Mouse (Mus musculus): Measurements from ENCODE around the gene Vezt. TPM values are rescaled to one million over a fixed set of nuclear protein-coding genes. Genes with fewer than 3 reads are reported as not detected.

The Vezt gene
- total and polyA plus RNA-seq, 3 experiments, result 9.5 to 13.5 TPM; not detected in 1

DNA sequence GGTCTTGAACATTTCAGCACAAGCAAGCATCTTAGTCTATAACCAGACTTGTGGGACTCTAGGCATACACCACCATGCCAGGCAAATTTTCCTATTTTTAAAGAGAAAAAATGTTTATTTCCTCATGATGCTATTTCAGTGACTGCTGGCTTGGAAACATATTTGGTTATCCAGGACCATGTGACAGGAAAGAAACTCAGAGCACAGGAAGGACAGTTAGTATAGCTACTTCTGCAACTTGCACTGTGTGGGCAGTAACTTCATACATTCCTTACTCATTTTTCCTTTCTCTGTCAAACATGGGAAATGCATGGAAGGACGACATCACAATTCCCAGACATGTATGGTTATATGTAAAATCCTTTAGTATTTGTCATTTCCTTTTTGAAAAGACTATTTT is 36.3 kb downstream of the Vezt start:
- Histone ChIP-seq H3K4me1 (ENCODE audit: control insufficient read depth in 1 of 2, insufficient read depth in 2 of 2, low read length in 2 of 2) (no peaks in the 10 kb centered on the region), H3K36me3 (ENCODE audit: control insufficient read depth in 1 of 2, insufficient read depth in 2 of 2, low read length in 2 of 2) (peaks cover 0 to 12% of the 10 kb centered on the region in 2 experiments; a peak in 2 of 4 replicates), H3K4me3 (ENCODE audit: control insufficient read depth in 1 of 2, insufficient read depth in 1 of 2, low read depth in 2 of 2, low read length in 2 of 2) (no peak overlapping the region), H3K27ac (ENCODE audit: control insufficient read depth, low read depth, low read length) (no peak overlapping the region), H3K9me3 (replicated peaks; ENCODE audit: insufficient read depth, low read length) (no peaks in the 10 kb centered on the region), H3K9ac (ENCODE audit: control insufficient read depth, low read depth, low read length, poor library complexity, severe bottlenecking) (no peak overlapping the region), H3K79me2 (ENCODE audit: control insufficient read depth, insufficient read depth, low read length, poor library complexity) (no peaks in the 10 kb centered on the region), H3K27me3 (ENCODE audit: control insufficient read depth in 1 of 2, insufficient read depth in 2 of 2, low read length in 2 of 2) (no peaks in the 10 kb centered on the region)
- DNase-seq (ENCODE audit: low read depth, low spot score), result no peak
- TF ChIP-seq HCFC1 (IDR thresholded peaks at IDR 0.05; ENCODE audit: low read depth, low read length) (no peak), EP300 (IDR thresholded peaks at IDR 0.05; ENCODE audit: low read depth in 1 of 2, low read length in 2 of 2) (no peak), UBTF (IDR thresholded peaks at IDR 0.05; ENCODE audit: borderline replicate concordance, insufficient read depth, low read depth, low read length) (no peak), USF1 (IDR thresholded peaks at IDR 0.05; ENCODE audit: low read depth, low read length) (no peak), MAZ (IDR thresholded peaks at IDR 0.05; ENCODE audit: low read depth, low read length) (no peak), NELFE (IDR thresholded peaks at IDR 0.05; ENCODE audit: low read depth, low read length) (no peak), E2F4 (IDR thresholded peaks at IDR 0.05; ENCODE audit: borderline replicate concordance, low read depth, low read length) (no peak)

DNA sequence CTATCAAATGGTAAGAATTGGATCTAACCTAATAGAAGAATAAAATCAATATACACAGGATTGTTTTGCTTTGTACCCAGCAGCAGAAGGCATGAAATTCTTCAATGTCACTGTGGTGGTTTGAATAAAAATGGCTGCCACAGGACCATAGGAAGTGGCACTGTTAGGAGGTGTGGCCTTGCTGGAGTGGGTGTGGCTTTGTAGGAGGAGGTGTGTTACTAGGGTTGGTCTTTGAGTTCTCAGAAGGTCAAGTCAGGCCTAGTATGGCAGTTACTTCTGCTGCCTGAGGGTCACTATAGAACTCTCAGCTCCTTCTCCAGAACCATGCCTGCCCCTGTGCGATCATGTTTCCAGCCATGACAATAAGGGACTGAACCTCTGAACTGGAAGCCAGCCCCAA is 40.5 kb downstream of the Vezt start:
- Histone ChIP-seq H3K27me3 (ENCODE audit: control insufficient read depth in 1 of 2, insufficient read depth in 2 of 2, low read length in 2 of 2) (no peaks in the 10 kb centered on the region), H3K9ac (ENCODE audit: control insufficient read depth, low read depth, low read length, poor library complexity, severe bottlenecking) (no peak overlapping the region), H3K36me3 (ENCODE audit: control insufficient read depth in 1 of 2, insufficient read depth in 2 of 2, low read length in 2 of 2) (peaks cover 0 to 6% of the 10 kb centered on the region in 2 experiments; a peak in 2 of 4 replicates), H3K27ac (ENCODE audit: control insufficient read depth, low read depth, low read length) (no peak overlapping the region), H3K4me3 (ENCODE audit: control insufficient read depth in 1 of 2, insufficient read depth in 1 of 2, low read depth in 2 of 2, low read length in 2 of 2) (no peak overlapping the region), H3K9me3 (replicated peaks; ENCODE audit: insufficient read depth, low read length) (no peaks in the 10 kb centered on the region), H3K79me2 (ENCODE audit: control insufficient read depth, insufficient read depth, low read length, poor library complexity) (no peaks in the 10 kb centered on the region), H3K4me1 (ENCODE audit: control insufficient read depth in 1 of 2, insufficient read depth in 2 of 2, low read length in 2 of 2) (no peaks in the 10 kb centered on the region)
- DNase-seq (ENCODE audit: low read depth, low spot score), result peak; percentile 20
- TF ChIP-seq ZKSCAN1 (IDR thresholded peaks at IDR 0.05; ENCODE audit: low read depth, low read length) (no peak), ELF1 (IDR thresholded peaks at IDR 0.05; ENCODE audit: low read depth, low read length) (no peak), UBTF (IDR thresholded peaks at IDR 0.05; ENCODE audit: borderline replicate concordance, insufficient read depth, low read depth, low read length) (no peak), CTCF (IDR thresholded peaks at IDR 0.05 in 2 of 3, conservative IDR thresholded peaks at IDR 0.05 in 1 of 3; ENCODE audit: control insufficient read depth in 1 of 3, insufficient read depth in 1 of 3, low read depth in 2 of 3, low read length in 3 of 3, poor library complexity in 1 of 3, severe bottlenecking in 1 of 3) (no peak), SIN3A (IDR thresholded peaks at IDR 0.05; ENCODE audit: low read length) (no peak), BHLHE40 (IDR thresholded peaks at IDR 0.05; ENCODE audit: borderline replicate concordance, low read depth, low read length) (no peak), MAX (IDR thresholded peaks at IDR 0.05; ENCODE audit: low read length) (no peak), POLR2A (IDR thresholded peaks at IDR 0.05; ENCODE audit: control insufficient read depth in 1 of 2, insufficient read depth in 1 of 2, low read depth in 1 of 2, low read length in 2 of 2, poor library complexity in 1 of 2) (no peak), JUND (IDR thresholded peaks at IDR 0.05; ENCODE audit: low read depth, low read length) (no peak), TBP (IDR thresholded peaks at IDR 0.05; ENCODE audit: low read depth, low read length) (no peak), MYB (IDR thresholded peaks at IDR 0.05; ENCODE audit: low read depth, low read length) (no peak), MEF2A (IDR thresholded peaks at IDR 0.05; ENCODE audit: extremely low read depth, insufficient replicate concordance, low read depth, low read length, poor library complexity, severe bottlenecking) (no peak), NELFE (IDR thresholded peaks at IDR 0.05; ENCODE audit: low read depth, low read length) (no peak), ZMIZ1 (IDR thresholded peaks at IDR 0.05; ENCODE audit: low read depth, low read length) (no peak), MXI1 (IDR thresholded peaks at IDR 0.05; ENCODE audit: low read depth, low read length) (no peak), MYC (IDR thresholded peaks at IDR 0.05; ENCODE audit: low read depth, low read length) (no peak), KAT2A (conservative IDR thresholded peaks at IDR 0.05; ENCODE audit: low read depth, low read length) (no peak)
